Mouse (Mus musculus): ENCODE measurements around the gene Banp.

GRCm38 (mm10) chr8:121966110-121966509 lies 16.6 kb downstream of the Banp start:
- TF ChIP-seq CTCF (IDR thresholded peaks at IDR 0.05; ENCODE audit: low read depth) (no peak), EP300 (IDR thresholded peaks at IDR 0.05; ENCODE audit: low read depth) (no peak)

Measured in heart, postnatal 0 days (tissue).